Mouse (Mus musculus) myocyte (in vitro differentiated cells): ENCODE results near the gene Ampd3.
A peak's percentile ranks its signal among the peaks of the same experiment; 100 is the strongest.

ENCODE experiments used
- E2F4 ChIP-seq: IDR thresholded peaks from one replicate; pipeline ENCODE4 v1.6.1; 2011; ENCODE audit warnings: mild to moderate bottlenecking, control low read depth, moderate library complexity; ENCODE audit not compliant: insufficient read depth
- MAX ChIP-seq: IDR thresholded peaks from one replicate; pipeline ENCODE4 v1.6.1; 2011; ENCODE audit warnings: low read depth, mild to moderate bottlenecking, control low read depth
- MYOG ChIP-seq, 3 experiments: IDR thresholded peaks; one replicate each; pipeline ENCODE4 v1.6.1; 2011; ENCODE audit warnings: control low read depth in 2 of 3, low read depth in 2 of 3, mild to moderate bottlenecking in 2 of 3; ENCODE audit not compliant: insufficient read length in 2 of 3, control insufficient read depth in 1 of 3, insufficient read depth in 1 of 3
- POLR2A ChIP-seq: IDR thresholded peaks from one replicate; pipeline ENCODE4 v1.6.1; 2011; ENCODE audit warnings: low read depth, mild to moderate bottlenecking, control low read depth, moderate library complexity; ENCODE audit not compliant: insufficient read length
- REST ChIP-seq: IDR thresholded peaks from one replicate; pipeline ENCODE4 v1.6.1; 2011; ENCODE audit warnings: mild to moderate bottlenecking, control low read depth, moderate library complexity; ENCODE audit not compliant: insufficient read depth, insufficient read length
- SRF ChIP-seq: IDR thresholded peaks from one replicate; pipeline ENCODE4 v1.6.1; 2011; ENCODE audit warnings: low read depth; ENCODE audit not compliant: control insufficient read depth, insufficient read length
- TCF3 ChIP-seq: IDR thresholded peaks from one replicate; pipeline ENCODE4 v1.6.1; 2011; ENCODE audit warnings: low read depth, control low read depth; ENCODE audit not compliant: insufficient read length
- USF1 ChIP-seq: IDR thresholded peaks from one replicate; pipeline ENCODE4 v1.6.1; 2011; ENCODE audit warnings: low read depth, mild to moderate bottlenecking, control low read depth, moderate library complexity

DNA sequence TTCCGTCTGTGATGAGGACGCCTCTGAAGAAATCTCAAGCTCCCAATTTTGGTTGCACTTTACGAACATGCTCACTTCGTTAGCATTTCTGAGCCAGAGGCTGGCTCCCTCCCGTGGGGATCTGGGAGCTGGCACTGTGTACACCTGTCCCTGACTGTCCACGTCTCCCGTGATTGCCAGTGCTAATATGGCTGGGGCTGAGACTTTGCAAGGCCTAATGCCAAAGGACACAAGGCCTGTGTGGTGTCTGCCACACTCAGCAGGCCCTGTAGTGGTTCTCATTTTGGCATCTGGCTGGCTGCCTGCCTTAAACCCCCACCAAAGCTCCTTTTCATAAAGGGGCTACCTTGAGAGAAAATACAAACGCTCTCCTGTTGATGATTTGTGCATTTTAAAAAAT is 43.0 kb downstream of the Ampd3 start:
- no peak for TF ChIP-seq USF1
- no peak for TF ChIP-seq POLR2A
- TF ChIP-seq REST = no peak
- no peak for TF ChIP-seq E2F4
- TF ChIP-seq MYOG (IDR thresholded peaks at IDR 0.05; ENCODE audit: control insufficient read depth in 1 of 3, insufficient read depth in 1 of 3, insufficient read length in 2 of 3, low read depth in 2 of 3) = peak in 1 of 3 experiments; percentile 8
- TF ChIP-seq TCF3 = no peak
- TF ChIP-seq SRF = no peak
- TF ChIP-seq MAX = no peak
